Mouse (Mus musculus) layer of hippocampus, postnatal 36 days (tissue): ENCODE results near the gene Pnpla7. TPM values are rescaled to one million over a fixed set of nuclear protein-coding genes. Genes with fewer than 3 reads are reported as not detected.
A peak's percentile ranks its signal among the peaks of the same experiment; 100 is the strongest.

Experiments
- DNase-seq, 2 experiments: peaks; one replicate each; pipeline ENCODE4 v3.0.0; 2022
- microRNA-seq, 2 experiments: library from miRNA; unstranded; fragments of <30 nt; microRNA quantifications; one replicate each; pipeline ENCODE4 v1.2.0; 2021
- total RNA-seq, 2 experiments: library from RNA; stranded (reverse); gene quantifications; 2 replicates each; pipeline ENCODE4 v1.2.3; 2021

The Pnpla7 gene
- total RNA-seq, 2 experiments from 2014 or later = 23.3 to 33.3 TPM

- DNase-seq = no peak
These were observed 96.6 kb downstream of the Pnpla7 start for GRCm38 (mm10) chr2:25072398-25072797.

- no peak for DNase-seq
These were observed 99.7 kb downstream of the Pnpla7 start for GRCm38 (mm10) chr2:25075506-25075905.

GRCm38 (mm10) chr2:25078967-25079366, 103.1 kb downstream of the Pnpla7 start:
- DNase-seq = no peak

DNA sequence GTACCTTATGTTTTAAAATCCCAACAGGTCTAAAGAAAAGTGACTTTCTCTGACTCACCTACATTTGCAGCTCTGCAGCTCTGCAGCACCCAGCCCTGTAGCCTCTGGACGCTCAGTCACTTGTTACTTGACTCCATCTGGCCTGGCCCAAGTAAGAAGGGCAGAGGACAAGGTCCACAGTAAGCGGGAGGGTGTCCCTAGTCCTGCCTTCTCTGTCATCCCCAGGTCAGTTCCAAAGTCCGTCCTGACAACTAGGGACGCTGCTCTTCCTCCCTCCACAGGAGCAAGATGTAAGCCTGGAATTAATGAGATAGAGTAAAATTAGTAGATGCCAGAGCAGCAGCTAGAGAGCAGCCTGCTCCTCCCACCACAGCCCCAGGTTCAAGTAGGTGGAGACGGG, 104.2 kb downstream of the Pnpla7 start, which contains the start of gene Entpd8:
Gene Entpd8, plus strand, starts transcription at position 229 of the 400 bp plus-strand sequence.
- no peak for DNase-seq

- DNase-seq = no peak
These were observed 107.9 kb downstream of the Pnpla7 start for GRCm38 (mm10) chr2:25083697-25084096.

GRCm38 (mm10) chr2:25085571-25085970, 109.7 kb downstream of the Pnpla7 start:
- no peak for DNase-seq

GRCm38 (mm10) chr2:25087842-25088241, 112.0 kb downstream of the Pnpla7 start:
- DNase-seq = no peak

DNA sequence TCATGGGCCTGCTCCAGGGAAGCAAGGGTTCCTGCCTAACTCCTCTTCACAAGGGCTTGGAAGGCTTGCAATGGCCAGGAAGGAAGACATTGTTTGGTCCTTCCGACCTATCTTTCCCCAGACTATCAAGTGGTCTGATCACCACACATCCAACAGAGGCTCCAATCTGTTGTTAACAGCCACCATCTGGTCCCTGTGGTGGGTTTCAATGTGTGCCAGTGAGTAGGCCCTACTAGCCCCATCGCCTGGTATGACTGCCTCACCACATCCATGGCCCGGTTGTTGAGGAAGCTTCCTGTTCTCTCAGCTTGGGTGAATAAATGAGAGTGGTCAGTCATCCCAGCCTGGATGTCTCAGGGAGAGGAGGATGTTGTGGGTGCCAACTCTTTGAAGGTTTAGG, 112.8 kb downstream of the Pnpla7 start:
- DNase-seq = no peak

DNA sequence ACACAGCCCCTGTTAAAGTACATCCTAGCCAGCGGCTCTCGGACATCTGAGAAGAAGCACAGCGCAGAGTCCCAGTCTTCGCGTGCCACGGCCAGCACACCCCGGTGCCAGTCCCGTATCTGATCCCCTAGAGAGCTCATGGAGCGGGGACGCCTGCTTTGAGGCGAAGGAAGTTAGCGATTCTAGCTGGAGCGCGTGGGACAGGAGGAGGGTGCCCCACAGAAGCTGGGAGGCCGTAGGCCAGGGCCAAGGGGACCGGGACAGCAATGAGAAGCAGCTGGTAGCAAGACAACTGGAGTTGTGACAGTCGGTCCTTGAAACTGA, 118.9 kb downstream of the Pnpla7 start:
- DNase-seq = no peak

GRCm38 (mm10) chr2:25095109-25095850, 119.4 kb downstream of the Pnpla7 start, which contains the start of gene Noxa1:
Gene Noxa1 (minus strand): TSS chr2:25095149.
- no peak for DNase-seq

DNA sequence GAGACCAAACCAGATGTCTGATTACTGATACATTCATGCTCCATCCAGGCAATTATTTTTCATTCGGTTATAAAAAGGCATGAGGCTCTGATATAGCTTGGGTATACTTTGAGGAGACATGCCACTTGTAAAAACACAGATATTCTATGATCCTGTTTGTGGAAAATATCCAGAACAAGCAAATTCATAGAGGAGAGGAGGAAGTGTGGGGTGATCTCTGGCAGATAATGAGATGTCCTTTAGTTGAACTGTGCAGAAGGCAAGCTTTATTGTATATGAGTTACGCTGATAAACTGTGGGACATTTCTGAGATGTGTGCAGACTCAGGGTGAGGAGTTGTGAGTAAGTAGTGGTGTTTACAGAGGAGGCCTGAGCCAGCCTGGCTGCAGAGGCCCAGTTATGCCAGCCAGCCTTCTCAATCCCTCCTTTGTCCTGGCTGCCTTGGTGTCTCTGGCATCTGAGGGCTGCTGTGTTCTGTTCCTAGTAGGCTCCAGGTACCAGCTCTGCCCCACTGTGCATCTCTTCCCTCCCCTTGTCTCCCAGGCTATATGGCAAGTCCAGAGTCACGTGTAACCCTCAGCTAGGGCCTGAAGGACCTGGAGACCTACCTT, 122.3 kb downstream of the Pnpla7 start:
- peak in 1 of 2 experiments; percentile 19 for DNase-seq

- peak in 1 of 2 experiments; percentile 42 for DNase-seq
These were observed 123.1 kb downstream of the Pnpla7 start for GRCm38 (mm10) chr2:25098956-25099355.

DNA sequence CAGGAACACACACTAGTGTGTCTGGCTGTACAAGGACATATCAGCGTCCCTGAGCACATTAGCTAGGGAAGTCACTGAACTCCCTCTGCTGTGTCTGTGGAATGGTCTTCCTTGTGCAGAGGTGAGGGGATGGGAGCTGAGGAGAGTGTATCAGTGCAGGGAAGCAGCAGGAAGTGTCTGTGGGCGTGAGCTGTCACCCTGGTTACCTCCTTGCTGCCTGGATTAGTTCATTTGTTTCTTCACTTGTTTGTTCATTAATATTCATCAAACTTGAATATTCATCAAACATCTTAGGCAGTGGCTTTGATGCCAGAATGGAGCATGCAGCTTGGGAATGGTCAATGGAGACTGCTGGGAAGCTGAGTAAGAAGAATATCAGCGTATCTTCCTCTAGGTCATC, 123.9 kb downstream of the Pnpla7 start:
- DNase-seq = no peak

Small RNA genes within 50 kb of the gene (microRNA-seq; reads per million reads assigned to microRNA genes)
- gene Gm22875 (0 reads per million in 2 experiments), gene Gm24328 (0 reads per million in 2 experiments), gene Mir7664 (0.30 to 1.1 reads per million in 2 experiments)

Other genes starting within 250 kb of the Pnpla7 start
- gene Cacna1b, start 212.9 kb upstream of the Pnpla7 start, total RNA-seq = 10 to 100 TPM; 71.3 to 77.8 TPM
- gene Ehmt1, start 56.4 kb upstream of the Pnpla7 start, total RNA-seq = 10 to 100 TPM; 64.1 to 74.6 TPM
- gene Arrdc1, start 40.8 kb upstream of the Pnpla7 start, total RNA-seq = 10 to 100 TPM; 10.6 to 11.3 TPM
- 10 to 100 TPM; 40.4 to 43.4 TPM for gene Zmynd19, start 26.2 kb upstream of the Pnpla7 start, total RNA-seq
- 10 to 100 TPM; 32.5 to 34.4 TPM for gene Dph7, start 13.6 kb upstream of the Pnpla7 start, total RNA-seq
- 10 to 100 TPM; 78.2 to 92.1 TPM for gene Mrpl41, start 935 bp upstream of the Pnpla7 start, total RNA-seq
- 100 to 1,000 TPM; 948 to 958 TPM for gene Nsmf, start 78.3 kb downstream of the Pnpla7 start, total RNA-seq
- not detected for gene Entpd8, start 104.3 kb downstream of the Pnpla7 start, total RNA-seq
- gene Noxa1, start 119.1 kb downstream of the Pnpla7 start, total RNA-seq = not detected
- gene Nrarp, start 204.7 kb downstream of the Pnpla7 start, total RNA-seq = 10 to 100 TPM; 21.3 to 21.5 TPM
- gene Tor4a, start 220.9 kb downstream of the Pnpla7 start, total RNA-seq = 1 to 10 TPM; 1.3 to 1.8 TPM
- gene Nelfb, start 235.5 kb downstream of the Pnpla7 start, total RNA-seq = 10 to 100 TPM; 55.1 to 58.1 TPM
- not detected for gene Stpg3, start 238.6 kb downstream of the Pnpla7 start, total RNA-seq
- not detected for gene Fam166a, start 242.7 kb downstream of the Pnpla7 start, total RNA-seq
- 100 to 1,000 TPM; 309 to 323 TPM for gene Tubb4b, start 248.7 kb downstream of the Pnpla7 start, total RNA-seq